Mouse (Mus musculus): ENCODE measurements at regions not wholly inside any gene's neighbourhood (a gene's known extent, or its start where the extent isn't known, plus 50 kb on each side); places are given as distances from the start of the nearest gene placed in this dataset.

DNA sequence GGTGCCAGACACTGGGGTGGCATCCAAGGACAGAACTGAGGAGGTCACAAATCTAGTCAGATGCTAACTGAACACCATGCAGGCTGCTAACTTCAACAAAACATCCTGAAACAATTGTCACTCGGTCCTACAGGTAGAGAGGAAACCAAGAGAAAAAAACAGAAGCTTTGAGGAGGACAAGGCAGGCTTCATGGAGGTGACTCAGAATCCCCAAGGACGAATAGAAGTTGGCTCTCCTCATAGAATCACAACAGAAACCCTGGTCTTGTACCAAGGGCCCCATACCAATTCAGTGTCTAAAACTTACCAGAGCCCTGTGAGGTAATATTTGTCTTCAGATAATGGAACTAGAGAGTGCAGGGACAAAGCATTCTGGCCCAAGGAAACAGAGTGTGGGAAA, 206.1 kb upstream of the Tle3 start:
- Histone ChIP-seq H3K36me3 (no peaks in the 10 kb centered on the region), H3K9me3 (no peaks in the 10 kb centered on the region), H3K27me3 (replicated peaks) (peaks cover 55% of the 10 kb centered on the region), H3K4me1 (peaks cover 34% of the 10 kb centered on the region), H3K27ac (replicated peaks) (no peak overlapping the region), H3K9ac (no peak overlapping the region), H3K4me3 (no peak overlapping the region), H3K4me2 (no peak overlapping the region)
- ATAC-seq (ENCODE audit: extremely low read depth, insufficient number of reproducible peaks, low FRiP score, low TSS enrichment): no peak
- WGBS: 43% methylated on average over 2 of the region's 2 CpGs

- Histone ChIP-seq H3K27me3 (replicated peaks) (peaks cover 61% of the 10 kb centered on the region), H3K36me3 (no peaks in the 10 kb centered on the region), H3K4me1 (peaks cover 34% of the 10 kb centered on the region), H3K9me3 (no peaks in the 10 kb centered on the region), H3K4me2 (no peak overlapping the region), H3K9ac (no peak overlapping the region), H3K27ac (replicated peaks) (peak overlapping the region; percentile 43), H3K4me3 (no peak overlapping the region)
- ATAC-seq (ENCODE audit: extremely low read depth, insufficient number of reproducible peaks, low FRiP score, low TSS enrichment): no peak
- 53% methylated on average over 11 of the region's 11 CpGs for WGBS
Observed at GRCm38 (mm10) chr9:61167097-61167842, 204.9 kb upstream of the Tle3 start.

DNA sequence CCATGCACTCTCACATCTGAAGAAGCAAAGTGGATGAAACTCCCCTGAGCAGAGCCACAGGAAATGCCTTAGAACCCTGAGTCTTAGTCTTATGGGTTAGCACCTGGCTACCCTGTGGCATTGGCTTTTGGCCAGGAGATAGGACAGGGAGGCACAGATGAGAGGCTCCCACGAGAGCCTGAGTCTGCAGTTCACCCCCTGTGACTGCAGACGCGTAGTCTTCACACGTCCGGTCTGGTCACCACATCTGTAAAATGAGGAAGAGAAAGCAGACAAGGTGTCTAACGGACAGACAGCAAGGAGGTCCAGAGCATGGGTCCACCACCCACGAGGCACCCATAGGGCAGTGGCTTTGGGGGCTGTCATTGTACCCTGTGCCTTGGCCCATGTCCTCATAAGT, 203.2 kb upstream of the Tle3 start:
- 79% methylated on average over 7 of the region's 7 CpGs for WGBS
- no peak overlapping the region for H3K4me2 ChIP-seq

DNA sequence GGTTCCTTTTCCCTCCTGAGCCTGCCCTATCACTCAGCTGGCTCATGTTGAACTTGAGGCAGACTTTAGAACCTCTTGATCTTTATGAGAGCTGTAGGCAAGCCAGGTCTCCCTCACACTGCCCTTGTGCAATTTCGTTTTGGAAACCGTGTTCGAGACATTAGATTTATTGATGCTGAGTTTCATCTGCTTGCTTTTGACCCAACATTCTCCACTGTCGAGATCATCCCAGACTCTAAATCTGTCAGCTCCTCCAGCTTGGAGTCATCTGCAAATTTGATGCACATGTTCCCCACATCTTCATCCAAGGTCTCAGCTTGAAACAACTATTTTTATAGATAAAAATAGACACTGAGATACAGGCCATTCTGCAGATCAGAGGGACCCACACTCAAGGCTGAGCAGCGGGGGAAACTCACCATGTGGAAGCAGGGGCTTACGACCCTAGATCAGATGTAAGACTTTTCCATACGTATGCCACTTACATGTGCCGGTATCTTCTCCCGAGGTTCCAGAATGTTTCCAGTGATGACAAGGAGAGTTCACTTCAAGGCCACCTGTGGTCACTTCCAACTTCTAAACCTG, 202.6 kb upstream of the Tle3 start:
- Histone ChIP-seq H3K4me3 (no peak overlapping the region), H3K9me3 (no peaks in the 10 kb centered on the region), H3K27me3 (replicated peaks) (peaks cover 41% of the 10 kb centered on the region), H3K4me1 (peaks cover 26% of the 10 kb centered on the region), H3K27ac (replicated peaks) (no peak overlapping the region), H3K4me2 (no peak overlapping the region), H3K36me3 (no peaks in the 10 kb centered on the region), H3K9ac (no peak overlapping the region)
- WGBS: 68% methylated on average over 9 of the region's 9 CpGs
- no peak for ATAC-seq (ENCODE audit: extremely low read depth, insufficient number of reproducible peaks, low FRiP score, low TSS enrichment)

More for the DNA sequence above, 203.2 kb upstream of the Tle3 start:
- H3K36me3 ChIP-seq: no peaks in the 10 kb centered on the region
- ATAC-seq (ENCODE audit: extremely low read depth, insufficient number of reproducible peaks, low FRiP score, low TSS enrichment): no peak
- no peaks in the 10 kb centered on the region for H3K9me3 ChIP-seq
- peaks cover 48% of the 10 kb centered on the region for H3K27me3 ChIP-seq (replicated peaks)
- no peak overlapping the region for H3K27ac ChIP-seq (replicated peaks)
- no peak overlapping the region for H3K4me3 ChIP-seq
- no peak overlapping the region for H3K9ac ChIP-seq
- peaks cover 33% of the 10 kb centered on the region for H3K4me1 ChIP-seq

GRCm38 (mm10) chr9:61170921-61171320, 201.2 kb upstream of the Tle3 start:
- H3K27ac ChIP-seq (replicated peaks): no peak overlapping the region
- 88% methylated on average over 6 of the region's 6 CpGs for WGBS
- ATAC-seq (ENCODE audit: extremely low read depth, insufficient number of reproducible peaks, low FRiP score, low TSS enrichment): no peak
- no peak overlapping the region for H3K4me3 ChIP-seq
- H3K27me3 ChIP-seq (replicated peaks): peaks cover 53% of the 10 kb centered on the region
- H3K36me3 ChIP-seq: no peaks in the 10 kb centered on the region
- H3K9ac ChIP-seq: no peak overlapping the region
- no peaks in the 10 kb centered on the region for H3K9me3 ChIP-seq
- peaks cover 15% of the 10 kb centered on the region for H3K4me1 ChIP-seq
- H3K4me2 ChIP-seq: no peak overlapping the region

DNA sequence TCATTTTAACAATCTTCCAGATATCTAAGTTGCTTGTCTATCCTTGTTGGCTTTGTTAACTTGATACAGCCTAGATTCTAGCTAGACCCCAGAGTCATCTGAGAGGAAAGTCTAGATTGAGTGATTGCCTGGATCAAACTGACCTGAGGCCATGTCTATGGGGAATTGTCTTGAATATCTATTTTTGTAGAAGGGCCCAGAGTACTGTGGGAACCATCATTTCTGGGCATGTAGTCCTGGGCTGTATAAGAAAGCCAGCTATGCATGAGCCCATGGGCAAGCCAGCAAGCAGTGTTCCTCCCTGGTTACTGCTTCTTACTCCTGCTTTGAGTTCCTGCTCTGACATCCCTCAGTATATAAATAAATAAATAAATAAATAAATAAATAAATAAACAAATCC, 199.7 kb upstream of the Tle3 start:
- Histone ChIP-seq H3K36me3 (no peaks in the 10 kb centered on the region), H3K9ac (no peak overlapping the region), H3K4me2 (no peak overlapping the region), H3K4me3 (no peak overlapping the region), H3K27me3 (replicated peaks) (peaks cover 61% of the 10 kb centered on the region), H3K4me1 (peaks cover 6% of the 10 kb centered on the region), H3K27ac (replicated peaks) (no peak overlapping the region), H3K9me3 (no peaks in the 10 kb centered on the region)
- ATAC-seq (ENCODE audit: extremely low read depth, insufficient number of reproducible peaks, low FRiP score, low TSS enrichment): no peak

GRCm38 (mm10) chr9:61173548-61173947, 198.6 kb upstream of the Tle3 start:
- Histone ChIP-seq H3K9ac (no peak overlapping the region), H3K27me3 (replicated peaks) (peaks cover 65% of the 10 kb centered on the region), H3K27ac (replicated peaks) (no peak overlapping the region), H3K36me3 (no peaks in the 10 kb centered on the region), H3K4me1 (peaks cover 3% of the 10 kb centered on the region; the same call in 1 of the 2 replicates), H3K4me3 (no peak overlapping the region), H3K9me3 (no peaks in the 10 kb centered on the region), H3K4me2 (no peak overlapping the region)
- no peak for ATAC-seq (ENCODE audit: extremely low read depth, insufficient number of reproducible peaks, low FRiP score, low TSS enrichment)

- Histone ChIP-seq H3K9me3 (no peaks in the 10 kb centered on the region), H3K27ac (replicated peaks) (no peak overlapping the region), H3K4me1 (peaks cover 3% of the 10 kb centered on the region; the same call in 1 of the 2 replicates), H3K4me2 (no peak overlapping the region), H3K4me3 (no peak overlapping the region), H3K27me3 (replicated peaks) (peaks cover 67% of the 10 kb centered on the region), H3K9ac (no peak overlapping the region), H3K36me3 (no peaks in the 10 kb centered on the region)
- WGBS: 86% methylated on average over 2 of the region's 2 CpGs
- no peak for ATAC-seq (ENCODE audit: extremely low read depth, insufficient number of reproducible peaks, low FRiP score, low TSS enrichment)
Observed at GRCm38 (mm10) chr9:61175381-61175780, 196.8 kb upstream of the Tle3 start.

DNA sequence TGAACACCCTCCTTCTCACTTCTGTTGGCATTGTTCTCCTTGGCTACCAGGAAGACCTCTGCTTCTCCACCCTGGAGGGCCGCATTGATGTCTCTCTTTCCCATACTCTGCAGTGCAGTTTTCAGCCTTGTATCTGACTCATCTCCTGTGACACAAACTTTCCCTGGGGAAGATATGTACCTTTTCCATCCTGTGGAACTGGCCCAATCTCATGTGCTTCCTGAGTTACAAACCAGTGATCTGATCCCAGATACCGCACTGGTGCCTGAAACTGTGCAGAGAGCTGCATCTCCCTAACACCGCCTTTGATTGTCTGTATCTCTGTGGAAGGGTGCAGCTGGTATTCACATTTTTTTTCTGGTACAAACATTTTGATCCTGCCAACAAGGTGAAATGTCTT, 195.3 kb upstream of the Tle3 start:
- no peak for ATAC-seq (ENCODE audit: extremely low read depth, insufficient number of reproducible peaks, low FRiP score, low TSS enrichment)
- Histone ChIP-seq H3K4me3 (no peak overlapping the region), H3K9me3 (no peaks in the 10 kb centered on the region), H3K36me3 (no peaks in the 10 kb centered on the region), H3K27ac (replicated peaks) (no peak overlapping the region), H3K4me1 (peaks cover 3% of the 10 kb centered on the region; the same call in 1 of the 2 replicates), H3K9ac (no peak overlapping the region), H3K27me3 (replicated peaks) (peaks cover 61% of the 10 kb centered on the region), H3K4me2 (no peak overlapping the region)
- WGBS: 75% methylated on average over 3 of the region's 3 CpGs

GRCm38 (mm10) chr9:61186541-61187420, 185.4 kb upstream of the Tle3 start:
- Histone ChIP-seq H3K4me1 (no peaks in the 10 kb centered on the region), H3K27me3 (replicated peaks) (peaks cover 36% of the 10 kb centered on the region), H3K4me3 (no peak overlapping the region), H3K36me3 (no peaks in the 10 kb centered on the region), H3K27ac (replicated peaks) (no peak overlapping the region), H3K9me3 (peaks cover 3% of the 10 kb centered on the region; the same call in 1 of the 2 replicates), H3K9ac (no peak overlapping the region), H3K4me2 (no peak overlapping the region)
- WGBS: 50% methylated on average over 8 of the region's 8 CpGs
- no peak for ATAC-seq (ENCODE audit: extremely low read depth, insufficient number of reproducible peaks, low FRiP score, low TSS enrichment)

DNA sequence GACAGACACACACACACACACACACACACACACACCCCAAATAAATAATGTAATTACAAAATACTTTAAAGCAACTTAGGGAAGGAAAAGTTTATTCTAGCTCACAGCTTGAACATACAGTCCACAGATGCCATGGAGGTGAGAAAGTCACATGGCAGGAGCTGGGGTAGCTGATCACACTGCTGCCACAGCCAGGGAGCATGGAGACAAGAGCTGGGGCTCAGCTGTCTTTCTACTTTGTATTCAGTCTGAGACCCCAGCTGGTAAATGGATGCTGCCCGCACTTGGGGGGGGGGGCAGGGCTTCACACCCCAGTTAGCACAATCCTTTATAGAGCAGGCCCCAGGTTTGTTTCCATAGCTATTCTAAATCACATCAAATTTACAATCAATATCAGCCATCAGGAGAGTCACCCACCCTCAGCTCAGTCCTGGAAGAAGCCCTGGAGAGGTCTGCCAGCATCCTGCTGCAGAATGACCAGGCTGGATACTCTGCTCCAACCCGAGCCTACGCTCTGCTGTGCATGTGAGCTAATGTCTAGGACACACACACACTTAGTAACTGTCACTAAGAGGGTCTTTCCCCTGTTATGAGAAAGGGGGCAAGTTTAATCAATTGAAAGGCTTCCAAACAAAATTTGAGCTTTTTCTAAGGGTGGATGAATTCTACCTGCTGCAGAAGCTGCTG, 184.3 kb upstream of the Tle3 start:
- H3K4me3 ChIP-seq: no peak overlapping the region
- peaks cover 32% of the 10 kb centered on the region for H3K27me3 ChIP-seq (replicated peaks)
- H3K9me3 ChIP-seq: peaks cover 3% of the 10 kb centered on the region; the same call in 1 of the 2 replicates
- no peaks in the 10 kb centered on the region for H3K4me1 ChIP-seq
- no peak overlapping the region for H3K4me2 ChIP-seq
- 70% methylated on average over 3 of the region's 3 CpGs for WGBS
- H3K36me3 ChIP-seq: no peaks in the 10 kb centered on the region
- no peak overlapping the region for H3K27ac ChIP-seq (replicated peaks)
- no peak for ATAC-seq (ENCODE audit: extremely low read depth, insufficient number of reproducible peaks, low FRiP score, low TSS enrichment)
- no peak overlapping the region for H3K9ac ChIP-seq

Measured in heart, embryonic 13.5 days (tissue).